Mouse (Mus musculus) c-Kit-positive CD71-negative TER-119-negative erythroid progenitor cells, embryonic 14.5 days (primary cell): ENCODE measurements at regions not wholly inside any gene's neighbourhood (a gene's known extent, or its start where the extent isn't known, plus 50 kb on each side); places are given as distances from the start of the nearest gene placed in this dataset.

Experiments
- DNase-seq: peaks from one replicate; pipeline ENCODE4 v3.0.0-alpha.2; 2013; ENCODE audit warnings: low read depth

- no peak for DNase-seq
Measured at GRCm38 (mm10) chr3:149358570-149359193, 368.3 kb upstream of the Adgrl2 start.

GRCm38 (mm10) chr3:149357903-149358569 lies 367.7 kb upstream of the Adgrl2 start:
- DNase-seq, result no peak

DNA sequence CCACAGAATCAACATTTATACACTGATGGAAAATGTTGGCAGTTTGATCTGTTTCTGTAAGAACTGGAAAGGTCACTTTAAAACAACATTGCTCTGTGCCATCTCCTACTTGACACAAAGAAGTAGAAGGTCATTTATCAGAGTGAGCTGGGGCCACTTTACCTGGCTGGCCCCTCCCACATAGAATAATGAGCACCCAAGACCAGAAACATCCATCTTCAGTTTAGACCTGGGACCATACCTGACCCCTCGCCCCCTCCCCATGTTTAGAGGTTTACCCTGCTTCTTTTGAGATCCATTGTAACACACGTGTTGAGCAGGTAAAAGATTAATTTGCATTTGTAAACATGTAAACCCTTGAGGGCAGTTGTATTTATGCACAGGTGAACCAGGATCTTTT lies 366.8 kb upstream of the Adgrl2 start:
- no peak for DNase-seq

DNA sequence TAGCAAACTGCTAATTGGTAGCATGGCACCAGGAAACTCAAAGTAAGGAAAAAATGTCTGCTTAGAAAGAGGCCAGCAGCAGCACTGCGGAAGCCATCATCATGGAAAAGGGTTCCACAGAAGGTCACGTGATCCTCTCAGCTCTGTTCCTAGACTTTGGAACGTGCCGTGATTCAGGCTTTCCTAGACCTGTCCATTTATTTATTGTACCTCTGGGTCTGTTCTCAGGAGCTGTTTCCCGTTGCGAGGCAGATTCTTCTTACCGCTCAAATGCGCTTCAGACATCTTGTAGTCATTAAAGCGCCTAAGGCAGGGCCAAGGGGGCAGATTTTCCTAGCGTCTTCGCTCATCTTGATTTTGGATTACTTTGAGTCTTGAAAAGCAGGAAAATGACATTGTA lies 365.0 kb upstream of the Adgrl2 start:
- DNase-seq, result no peak

- no peak for DNase-seq
Measured at GRCm38 (mm10) chr3:149353958-149354357, 363.6 kb upstream of the Adgrl2 start.

DNA sequence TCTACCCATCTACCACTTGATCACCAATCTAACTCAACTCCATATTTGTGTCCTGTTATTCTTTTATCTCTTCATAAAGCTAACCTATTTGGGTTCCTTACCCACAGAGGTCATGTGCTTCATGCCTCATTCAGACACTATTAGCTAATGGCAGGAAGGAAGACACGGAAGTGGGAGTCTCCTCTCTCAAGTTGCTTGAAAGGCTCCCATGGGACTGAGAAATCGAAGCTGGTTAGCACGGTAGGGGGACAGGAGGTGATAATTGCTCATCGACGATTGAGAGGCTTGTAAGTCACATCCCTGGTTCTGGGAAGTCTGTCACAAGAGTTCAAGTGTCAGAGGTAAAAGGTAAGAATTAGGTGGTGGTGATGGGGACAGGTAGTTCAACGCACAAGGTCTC lies 362.2 kb upstream of the Adgrl2 start:
- no peak for DNase-seq

DNA sequence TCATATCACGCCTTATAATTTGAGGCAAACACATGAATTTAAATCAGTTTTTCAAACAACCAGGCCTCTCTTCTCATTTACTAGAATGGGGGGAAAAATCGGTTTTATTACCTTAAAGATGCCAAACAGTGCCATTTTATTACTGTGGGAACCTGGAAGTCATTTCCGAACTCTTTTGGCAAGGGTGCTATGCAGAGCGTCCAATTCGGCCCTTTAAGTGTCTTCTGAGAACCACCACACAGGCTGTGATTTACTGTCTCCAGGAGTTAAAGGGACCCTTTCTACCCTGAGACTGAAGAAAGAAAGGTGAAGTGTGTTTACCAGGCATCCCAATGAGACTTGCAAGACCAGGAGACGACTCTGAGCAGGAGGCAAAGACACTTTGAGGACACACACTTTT lies 359.4 kb upstream of the Adgrl2 start:
- no peak for DNase-seq

DNA sequence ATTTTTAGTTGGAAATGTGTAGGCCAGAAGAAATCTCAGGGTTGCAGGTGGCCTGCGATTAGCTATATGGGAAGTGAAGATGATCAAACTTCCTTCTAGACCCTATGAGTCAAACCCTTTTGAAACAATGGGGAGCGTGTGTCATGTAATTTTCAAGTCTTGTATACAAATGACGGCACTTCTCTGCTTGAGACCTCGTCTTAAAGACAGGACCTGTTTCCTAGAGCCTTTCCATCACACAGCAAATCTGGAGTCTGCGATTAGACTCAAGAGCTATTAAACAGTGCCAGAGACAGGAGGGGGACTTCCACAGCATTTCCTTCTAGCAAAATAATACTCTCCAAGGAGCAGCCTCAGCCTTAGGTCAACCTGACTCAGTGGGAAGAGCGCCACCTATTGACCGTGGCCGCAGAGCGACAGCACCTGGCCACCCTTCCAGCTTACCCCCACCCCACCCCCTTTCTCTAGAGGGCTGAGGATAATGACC lies 358.9 kb upstream of the Adgrl2 start:
- peak; percentile 30 for DNase-seq

- DNase-seq, result no peak
Measured at GRCm38 (mm10) chr3:149348459-149348971, 358.2 kb upstream of the Adgrl2 start.

- no peak for DNase-seq
Measured at GRCm38 (mm10) chr3:149347241-149347992, 357.1 kb upstream of the Adgrl2 start.

GRCm38 (mm10) chr3:149342511-149342910 lies 352.2 kb upstream of the Adgrl2 start:
- DNase-seq, result no peak

DNA sequence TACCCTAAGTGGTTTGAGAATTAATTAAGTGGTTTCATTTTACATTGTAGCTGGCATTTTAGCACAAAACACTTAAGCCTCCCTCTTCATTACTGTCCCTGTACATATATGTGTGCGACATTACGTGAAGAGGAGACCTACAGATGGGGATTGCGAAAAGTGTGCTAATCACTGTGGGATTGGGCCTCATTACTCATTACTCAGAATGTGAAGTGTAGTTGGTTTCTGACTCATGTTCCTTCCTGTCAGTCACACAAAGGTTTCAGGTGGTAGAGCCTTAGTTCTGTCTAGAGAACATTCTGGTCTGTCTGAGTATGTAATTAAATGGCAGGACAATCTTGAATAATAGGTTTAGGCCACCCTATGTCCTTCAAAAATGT lies 349.0 kb upstream of the Adgrl2 start:
- no peak for DNase-seq

GRCm38 (mm10) chr3:149338684-149339373 lies 348.5 kb upstream of the Adgrl2 start:
- DNase-seq, result peak; percentile 28

- no peak for DNase-seq
Measured at GRCm38 (mm10) chr3:149335259-149335658, 344.9 kb upstream of the Adgrl2 start.

DNA sequence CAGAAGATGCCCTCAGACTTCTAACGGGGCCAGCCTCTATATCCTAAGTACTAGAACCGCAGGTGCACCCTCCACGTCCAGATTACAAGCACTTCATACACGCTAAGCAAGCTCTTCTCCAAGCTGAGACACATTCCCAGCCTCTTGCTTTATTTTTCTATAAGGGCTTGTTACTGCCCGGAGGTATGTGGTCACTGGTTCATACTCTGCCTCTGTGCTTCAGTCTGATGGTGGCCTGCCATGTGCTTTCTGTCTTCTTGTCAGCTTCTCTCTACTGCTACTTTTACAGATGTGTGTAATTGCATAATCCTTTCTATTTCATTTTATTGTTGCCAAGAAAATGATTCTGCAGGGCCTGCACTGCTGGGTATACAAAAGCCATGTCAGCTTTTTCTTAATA lies 343.3 kb upstream of the Adgrl2 start:
- no peak for DNase-seq

GRCm38 (mm10) chr3:149333131-149333530 lies 342.8 kb upstream of the Adgrl2 start:
- no peak for DNase-seq

- no peak for DNase-seq
Measured at GRCm38 (mm10) chr3:149332105-149332504, 341.8 kb upstream of the Adgrl2 start.

GRCm38 (mm10) chr3:149331251-149331960 lies 341.1 kb upstream of the Adgrl2 start:
- DNase-seq, result no peak

GRCm38 (mm10) chr3:149330716-149331115 lies 340.4 kb upstream of the Adgrl2 start:
- DNase-seq, result no peak

DNA sequence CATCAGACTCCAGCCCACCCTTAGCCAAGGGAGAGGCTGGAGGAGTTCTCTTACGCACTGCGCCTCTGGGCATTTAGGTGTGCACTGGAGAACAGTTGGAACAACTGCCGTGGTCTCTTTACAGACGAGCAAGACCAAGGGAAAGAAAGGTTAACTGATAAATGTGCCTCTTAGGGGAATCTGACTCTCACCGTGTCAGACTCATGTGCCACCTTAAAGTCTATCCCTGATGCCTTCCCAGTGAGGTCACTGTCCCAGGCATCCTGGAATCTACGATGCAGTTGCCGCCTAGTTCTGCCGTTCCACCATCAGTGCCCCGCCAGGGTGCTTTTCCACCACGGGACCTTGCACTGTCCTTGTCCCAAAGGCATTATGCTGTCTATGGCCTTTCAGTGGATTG lies 339.7 kb upstream of the Adgrl2 start:
- DNase-seq, result no peak

- DNase-seq, result no peak
Measured at GRCm38 (mm10) chr3:149329615-149330014, 339.3 kb upstream of the Adgrl2 start.

GRCm38 (mm10) chr3:149326664-149327063 lies 336.3 kb upstream of the Adgrl2 start:
- DNase-seq, result peak; percentile 25
